Mouse (Mus musculus) limb, embryonic 12.5 days (tissue): ENCODE measurements at regions not wholly inside any gene's neighbourhood (a gene's known extent, or its start where the extent isn't known, plus 50 kb on each side); places are given as distances from the start of the nearest gene placed in this dataset.

ENCODE experiments used
- ATAC-seq: fragments of 200-750 bp; cut with Nextera tagmentation; 2 replicates; pipeline ENCODE4 v1.8.0; 2017; ENCODE audit warnings: low read depth, moderate TSS enrichment; ENCODE audit not compliant: insufficient number of reproducible peaks, insufficient read depth, low FRiP score, low TSS enrichment
- H3K27ac ChIP-seq: fragments of 300-500 bp; sonication (generic); 2 replicates; pipeline ENCODE4 v1.5.1; 2016; ENCODE audit warnings: mild to moderate bottlenecking, moderate library complexity
- H3K27me3 ChIP-seq: fragments of 300-500 bp; sonication (generic); 2 replicates; pipeline ENCODE4 v1.6.1; 2016; ENCODE audit warnings: mild to moderate bottlenecking, moderate library complexity
- H3K36me3 ChIP-seq: fragments of 300-500 bp; sonication (generic); 2 replicates; pipeline ENCODE4 v1.6.1; 2016; ENCODE audit warnings: mild to moderate bottlenecking, moderate library complexity
- H3K4me1 ChIP-seq: fragments of 300-500 bp; sonication (generic); replicated peaks from 2 replicates; pipeline ENCODE4 v1.6.1; 2016
- H3K4me2 ChIP-seq: fragments of 300-500 bp; sonication (generic); 2 replicates; pipeline ENCODE4 v1.6.1; 2016; ENCODE audit warnings: mild to moderate bottlenecking, moderate library complexity
- H3K4me3 ChIP-seq: fragments of 300-500 bp; sonication (generic); replicated peaks from 2 replicates; pipeline ENCODE4 v1.5.1; 2016; ENCODE audit warnings: mild to moderate bottlenecking
- H3K9ac ChIP-seq: fragments of 300-500 bp; sonication (generic); replicated peaks from 2 replicates; pipeline ENCODE4 v1.6.1; 2016; ENCODE audit warnings: mild to moderate bottlenecking, moderate library complexity
- H3K9me3 ChIP-seq: fragments of 300-500 bp; sonication (generic); 2 replicates; pipeline ENCODE4 v1.6.1; 2016; ENCODE audit warnings: mild to moderate bottlenecking, moderate library complexity
- WGBS: fragments of 180-500 bp; shearing (Covaris S2); methylation state at CpG from one replicate; pipeline ENCODE4 v1.1.7; 2016; 5-methylcytosine and 5-hydroxymethylcytosine counted together

- H3K4me1 ChIP-seq = peaks cover 9% of the 10 kb centered on the region; the same call in 1 of the 2 replicates
- H3K4me3 ChIP-seq = no peak overlapping the region
- WGBS = 50% methylated on average over 8 of the region's 8 CpGs
- no peaks in the 10 kb centered on the region; the same call in 1 of the 2 replicates for H3K27me3 ChIP-seq
- H3K27ac ChIP-seq = no peak overlapping the region
- no peak overlapping the region for H3K9ac ChIP-seq
- H3K4me2 ChIP-seq = peak overlapping the region; percentile 23; the same call in 1 of the 2 replicates
- H3K36me3 ChIP-seq = no peaks in the 10 kb centered on the region
- no peaks in the 10 kb centered on the region for H3K9me3 ChIP-seq
- no peak for ATAC-seq
Measured at GRCm38 (mm10) chr8:79828763-79829542, 117.3 kb downstream of the Anapc10 start.

GRCm38 (mm10) chr8:79829543-79829890, 117.9 kb downstream of the Anapc10 start:
- no peaks in the 10 kb centered on the region for H3K9me3 ChIP-seq
- WGBS = 38% methylated on average over 11 of the region's 11 CpGs
- no peaks in the 10 kb centered on the region for H3K36me3 ChIP-seq
- no peak for ATAC-seq
- H3K4me1 ChIP-seq = peaks cover 9% of the 10 kb centered on the region; the same call in 1 of the 2 replicates
- no peak overlapping the region for H3K9ac ChIP-seq
- no peak overlapping the region for H3K4me3 ChIP-seq
- H3K4me2 ChIP-seq = peak overlapping the region; percentile 23; the same call in 1 of the 2 replicates
- no peaks in the 10 kb centered on the region; the same call in 1 of the 2 replicates for H3K27me3 ChIP-seq
- H3K27ac ChIP-seq = no peak overlapping the region

DNA sequence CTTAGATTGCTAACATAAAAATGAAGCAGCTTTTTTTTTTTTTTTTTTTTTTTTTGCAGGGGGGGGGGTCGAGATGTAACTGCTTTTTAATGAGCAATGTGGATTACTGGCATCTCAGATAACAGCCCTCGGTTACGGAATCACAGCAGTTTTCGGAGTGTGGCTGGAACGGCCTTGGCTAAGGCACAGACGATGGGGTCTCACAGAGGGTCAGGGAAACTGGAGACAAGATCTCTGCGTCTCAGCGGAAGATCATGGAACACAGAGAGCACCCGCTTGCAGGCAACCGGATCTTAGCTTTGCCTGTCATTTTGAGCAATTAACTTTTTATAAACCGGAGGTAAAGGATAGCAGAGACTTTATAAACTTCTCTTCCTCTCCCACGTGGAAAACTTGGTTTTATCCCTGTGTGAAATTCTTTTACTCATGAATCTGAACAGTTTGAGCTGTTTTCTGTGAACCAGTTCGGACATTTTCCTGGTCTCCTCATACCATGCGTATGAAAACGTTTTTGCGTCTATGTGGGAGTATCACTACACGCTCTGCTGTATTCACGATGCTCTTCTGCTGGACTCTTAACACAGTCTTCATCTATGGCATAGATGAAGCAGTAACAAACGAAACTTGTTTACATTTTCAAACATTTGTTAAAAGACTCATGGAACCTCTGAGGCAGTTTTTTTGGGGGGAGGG, 118.5 kb downstream of the Anapc10 start:
- no peak overlapping the region for H3K27ac ChIP-seq
- H3K4me1 ChIP-seq = peaks cover 9% of the 10 kb centered on the region; the same call in 1 of the 2 replicates
- H3K9ac ChIP-seq = no peak overlapping the region
- no peak for ATAC-seq
- WGBS = 59% methylated on average over 19 of the region's 19 CpGs
- no peaks in the 10 kb centered on the region; the same call in 1 of the 2 replicates for H3K27me3 ChIP-seq
- no peak overlapping the region for H3K4me3 ChIP-seq
- H3K36me3 ChIP-seq = no peaks in the 10 kb centered on the region
- H3K9me3 ChIP-seq = no peaks in the 10 kb centered on the region
- no peak overlapping the region for H3K4me2 ChIP-seq

DNA sequence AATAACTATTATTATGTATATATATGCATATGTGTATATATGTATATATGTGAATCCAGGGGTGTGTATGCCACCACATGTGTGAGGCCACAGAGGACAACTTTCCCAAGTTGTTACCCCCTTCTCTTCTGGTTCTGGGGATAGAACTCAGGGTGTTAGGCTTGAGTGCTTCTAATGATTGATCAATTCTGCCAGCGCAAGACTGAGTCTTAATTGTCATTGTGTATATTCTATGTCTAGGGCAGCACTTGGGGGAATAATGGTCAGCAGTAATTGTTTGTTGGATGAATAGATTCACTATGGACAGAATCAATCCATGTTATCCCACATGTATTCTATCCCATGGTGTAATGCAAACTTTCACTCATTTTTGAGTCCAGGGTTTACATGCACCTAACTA, 127.3 kb downstream of the Anapc10 start:
- 100% methylated on average over 1 of the region's 1 CpGs for WGBS
- peaks cover 6% of the 10 kb centered on the region; the same call in 1 of the 2 replicates for H3K27me3 ChIP-seq
- H3K36me3 ChIP-seq = no peaks in the 10 kb centered on the region
- no peak overlapping the region for H3K27ac ChIP-seq
- no peak overlapping the region for H3K4me2 ChIP-seq
- no peaks in the 10 kb centered on the region for H3K4me1 ChIP-seq
- no peak overlapping the region for H3K9ac ChIP-seq
- ATAC-seq = no peak
- no peak overlapping the region for H3K4me3 ChIP-seq
- H3K9me3 ChIP-seq = no peaks in the 10 kb centered on the region

DNA sequence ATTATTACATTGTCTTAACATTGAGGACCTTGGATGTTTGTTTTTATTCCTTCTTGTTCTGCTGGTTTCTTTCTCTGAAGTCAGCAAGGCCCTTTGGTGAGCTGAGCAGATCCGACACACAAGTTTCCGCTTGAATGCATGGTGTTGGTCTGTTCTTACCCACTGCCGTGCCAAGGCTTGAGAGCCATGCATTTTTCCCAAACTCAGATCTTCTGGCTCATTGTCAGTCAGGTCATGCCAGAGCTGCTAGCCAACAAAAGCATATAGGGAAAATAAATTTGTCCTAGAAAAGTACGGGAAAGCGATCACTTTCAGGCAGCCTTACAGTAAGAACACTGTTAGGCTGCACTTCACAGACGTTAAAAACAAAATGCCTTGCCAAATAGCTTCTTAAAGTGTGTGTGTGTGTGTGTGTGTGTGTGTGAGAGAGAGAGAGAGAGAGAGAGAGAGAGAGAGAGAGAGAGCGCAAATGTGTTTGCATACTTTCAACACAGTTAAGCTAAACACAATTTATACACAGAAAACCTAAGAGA, 138.4 kb downstream of the Anapc10 start:
- Histone ChIP-seq H3K4me3 (no peak overlapping the region), H3K27me3 (0 out of 2 replicates have a peak, but pooled peaks cover 4% of the 10 kb centered on the region), H3K4me1 (no peaks in the 10 kb centered on the region), H3K9ac (no peak overlapping the region), H3K27ac (no peak overlapping the region), H3K9me3 (no peaks in the 10 kb centered on the region), H3K4me2 (no peak overlapping the region), H3K36me3 (no peaks in the 10 kb centered on the region)
- ATAC-seq = no peak
- WGBS = 85% methylated on average over 7 of the region's 7 CpGs

DNA sequence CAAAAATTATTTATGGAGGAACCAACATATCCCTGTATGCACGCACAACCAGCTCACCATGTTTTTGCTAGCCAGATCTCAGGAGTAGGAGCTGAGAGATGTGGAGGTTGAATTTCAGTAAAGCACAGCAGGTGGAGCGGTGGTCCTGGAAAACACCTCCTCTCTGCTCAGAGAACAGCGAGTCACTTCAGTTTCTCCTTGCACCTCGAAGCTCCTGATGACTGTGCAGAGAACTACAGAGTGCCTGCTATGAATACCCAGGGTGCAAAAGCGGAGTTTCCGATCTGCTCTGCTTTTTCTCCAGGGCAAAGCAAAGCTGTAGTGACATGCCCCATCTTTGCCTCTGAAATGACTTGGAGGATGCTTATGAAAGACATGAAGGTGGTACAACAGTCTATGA, 138.9 kb downstream of the Anapc10 start:
- 0 out of 2 replicates have a peak, but pooled peaks cover 4% of the 10 kb centered on the region for H3K27me3 ChIP-seq
- no peaks in the 10 kb centered on the region for H3K36me3 ChIP-seq
- H3K9ac ChIP-seq = no peak overlapping the region
- no peak overlapping the region for H3K27ac ChIP-seq
- H3K4me3 ChIP-seq = no peak overlapping the region
- ATAC-seq = no peak
- 73% methylated on average over 6 of the region's 6 CpGs for WGBS
- no peaks in the 10 kb centered on the region for H3K4me1 ChIP-seq
- H3K9me3 ChIP-seq = no peaks in the 10 kb centered on the region
- no peak overlapping the region for H3K4me2 ChIP-seq

GRCm38 (mm10) chr8:79872416-79873077, 160.9 kb downstream of the Anapc10 start:
- Histone ChIP-seq H3K4me1 (peaks cover 12% of the 10 kb centered on the region; the same call in 1 of the 2 replicates), H3K27ac (peak overlapping the region; percentile 59; the same call in 1 of the 2 replicates), H3K9ac (no peak overlapping the region), H3K4me3 (no peak overlapping the region), H3K27me3 (no peaks in the 10 kb centered on the region), H3K4me2 (no peak overlapping the region), H3K36me3 (no peaks in the 10 kb centered on the region), H3K9me3 (no peaks in the 10 kb centered on the region)
- ATAC-seq = no peak
- 56% methylated on average over 7 of the region's 7 CpGs for WGBS

DNA sequence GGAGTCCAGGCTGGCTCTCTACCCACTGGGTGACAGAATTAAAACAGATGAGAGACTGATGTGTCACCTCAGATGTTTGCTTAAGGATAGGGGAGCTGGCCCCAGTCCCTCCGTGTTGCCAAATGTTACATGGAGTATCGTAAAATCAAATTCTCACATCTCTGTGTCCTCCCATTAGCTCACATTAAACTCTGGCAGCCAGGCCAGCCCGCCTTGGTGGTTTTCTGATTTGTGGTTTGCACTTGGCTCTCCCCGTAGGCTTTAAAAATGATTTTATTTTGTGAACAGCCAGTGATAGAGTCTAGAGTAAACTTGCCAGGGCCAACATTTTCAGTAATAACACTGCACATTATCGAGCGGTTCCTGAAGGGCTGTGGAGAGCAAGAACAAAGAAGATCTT, 149.8 kb downstream of the Hhip start:
- 67% methylated on average over 6 of the region's 6 CpGs for WGBS
- ATAC-seq = no peak
- H3K9me3 ChIP-seq = no peaks in the 10 kb centered on the region
- no peak overlapping the region for H3K4me3 ChIP-seq
- no peak overlapping the region for H3K4me2 ChIP-seq
- H3K27me3 ChIP-seq = no peaks in the 10 kb centered on the region
- H3K4me1 ChIP-seq = 0 out of 2 replicates have a peak, but pooled peaks cover 5% of the 10 kb centered on the region
- H3K36me3 ChIP-seq = no peaks in the 10 kb centered on the region
- no peak overlapping the region for H3K9ac ChIP-seq
- no peak overlapping the region for H3K27ac ChIP-seq
